Mouse (Mus musculus) embryonic facial prominence, embryonic 15.5 days (tissue): Measurements from ENCODE around the gene Mon2. TPM values are rescaled to one million over a fixed set of nuclear protein-coding genes. Genes with fewer than 3 reads are reported as not detected.

Source experiments
- ATAC-seq: fragments of 200-750 bp; cut with Nextera tagmentation; 2 replicates; pipeline ENCODE4 v1.8.0; 2017; ENCODE audit warnings: low read depth, moderate TSS enrichment; ENCODE audit not compliant: insufficient number of reproducible peaks, low FRiP score, low TSS enrichment
- H3K27ac ChIP-seq: fragments of 300-500 bp; sonication (generic); replicated peaks from 2 replicates; pipeline ENCODE4 v1.5.1; 2015; ENCODE audit warnings: mild to moderate bottlenecking, inconsistent platforms
- H3K27me3 ChIP-seq: fragments of 300-500 bp; sonication (generic); 2 replicates; pipeline ENCODE4 v1.6.1; 2015; ENCODE audit warnings: inconsistent platforms
- H3K36me3 ChIP-seq: fragments of 300-500 bp; sonication (generic); 2 replicates; pipeline ENCODE4 v1.6.1; 2015; ENCODE audit warnings: mild to moderate bottlenecking, inconsistent platforms
- H3K4me1 ChIP-seq: fragments of 300-500 bp; sonication (generic); 2 replicates; pipeline ENCODE4 v1.6.1; 2015; ENCODE audit warnings: inconsistent platforms
- H3K4me2 ChIP-seq: fragments of 300-500 bp; sonication (generic); replicated peaks from 2 replicates; pipeline ENCODE4 v1.6.1; 2015; ENCODE audit warnings: mild to moderate bottlenecking, inconsistent platforms
- H3K4me3 ChIP-seq: fragments of 300-500 bp; sonication (generic); replicated peaks from 2 replicates; pipeline ENCODE4 v1.5.1; 2015; ENCODE audit warnings: mild to moderate bottlenecking, inconsistent platforms
- H3K9ac ChIP-seq: fragments of 300-500 bp; sonication (generic); 2 replicates; pipeline ENCODE4 v1.6.1; 2015; ENCODE audit warnings: inconsistent platforms
- H3K9me3 ChIP-seq: fragments of 300-500 bp; sonication (generic); replicated peaks from 2 replicates; pipeline ENCODE4 v1.6.1; 2016; ENCODE audit warnings: inconsistent platforms
- WGBS: fragments of 180-500 bp; shearing (Covaris S2); methylation state at CpG from one replicate; pipeline ENCODE4 v1.1.7; 2015; 5-methylcytosine and 5-hydroxymethylcytosine counted together
- polyA plus RNA-seq: library from polyadenylated mRNA; unstranded; fragments of >200 nt; fragmentation: Nextera tagmentation; extraction: Ambion mirVana; gene quantifications from 2 replicates; pipeline ENCODE4 v1.2.1, GENCODE M21; 2015

The Mon2 gene
- polyA plus RNA-seq: 32.2 and 35.3 TPM in 2 replicates

GRCm38 (mm10) chr10:123076245-123077023 lies at the start of gene Mon2:
Gene Mon2, minus strand, starts transcription at chr10:123076505.
- Histone ChIP-seq H3K4me1 (peaks cover 9% of the 10 kb centered on the region), H3K27ac (peak within 1 kb of the TSS; percentile 75; the same call in 1 of the 2 replicates), H3K9me3 (no peaks in the 10 kb centered on the region), H3K9ac (peak within 1 kb of the TSS; percentile 80), H3K4me3 (peak within 1 kb of the TSS; percentile 96), H3K36me3 (peaks cover 14% of the 10 kb centered on the region; the same call in 1 of the 2 replicates), H3K27me3 (no peaks in the 10 kb centered on the region), H3K4me2 (peak within 1 kb of the TSS; percentile 63)
- under 1% methylated on average over 57 of the region's 58 CpGs for WGBS
- ATAC-seq: peak; percentile 99

GRCm38 (mm10) chr10:123120666-123121392 lies 44.5 kb upstream of the Mon2 start:
- no peak overlapping the region for H3K9ac ChIP-seq
- no peaks in the 10 kb centered on the region for H3K9me3 ChIP-seq
- no peaks in the 10 kb centered on the region for H3K27me3 ChIP-seq
- ATAC-seq: no peak
- no peak overlapping the region for H3K4me2 ChIP-seq
- no peak overlapping the region for H3K4me3 ChIP-seq
- 93% methylated on average over 14 of the region's 14 CpGs for WGBS
- H3K36me3 ChIP-seq: peaks cover 75% of the 10 kb centered on the region
- no peaks in the 10 kb centered on the region for H3K4me1 ChIP-seq
- no peak overlapping the region for H3K27ac ChIP-seq

DNA sequence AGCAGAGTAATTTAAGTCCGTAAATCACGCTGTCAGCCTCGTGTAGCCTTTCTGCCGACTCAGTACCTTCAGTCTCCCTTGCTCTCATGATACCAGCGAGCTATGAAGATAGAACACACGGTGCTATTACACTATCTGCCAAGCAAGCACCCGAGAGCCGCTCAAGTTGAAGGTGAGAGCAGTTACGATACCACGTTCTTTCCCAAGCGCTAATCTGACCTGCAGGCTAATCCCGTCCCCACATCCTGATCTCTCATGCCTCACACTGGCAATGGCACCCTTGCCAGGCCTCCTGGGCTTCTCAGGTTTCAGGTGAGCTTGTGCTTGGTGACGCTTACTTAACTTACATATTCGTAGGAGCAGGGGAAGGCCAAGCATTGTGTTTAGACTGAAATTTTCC lies 40.6 kb upstream of the Mon2 start:
- Histone ChIP-seq H3K27me3 (no peaks in the 10 kb centered on the region), H3K27ac (no peak overlapping the region), H3K9ac (no peak overlapping the region), H3K4me1 (no peaks in the 10 kb centered on the region), H3K4me3 (no peak overlapping the region), H3K4me2 (no peak overlapping the region), H3K9me3 (no peaks in the 10 kb centered on the region), H3K36me3 (peaks cover 68% of the 10 kb centered on the region)
- ATAC-seq: no peak
- WGBS: 80% methylated on average over 14 of the region's 14 CpGs

DNA sequence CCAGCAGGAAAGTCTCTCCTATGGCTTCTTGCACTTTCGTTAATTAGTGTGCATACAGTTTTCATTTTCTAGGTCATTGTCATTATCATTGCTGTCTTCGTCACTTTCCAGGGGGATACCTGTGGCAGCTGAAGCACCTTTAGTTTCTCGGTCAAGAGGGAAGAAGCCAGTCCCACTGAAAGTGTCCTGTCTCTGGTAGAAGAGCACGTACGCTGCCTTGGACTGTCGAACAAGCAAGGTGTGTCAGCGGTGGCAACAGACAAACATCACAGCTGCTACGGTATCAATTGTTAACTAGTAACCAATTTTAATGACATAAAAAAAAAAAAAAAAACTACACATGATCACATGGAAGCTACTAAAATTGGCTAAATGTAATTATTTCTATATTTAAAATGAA lies 37.2 kb upstream of the Mon2 start:
- H3K36me3 ChIP-seq: peaks cover 43% of the 10 kb centered on the region
- H3K27me3 ChIP-seq: no peaks in the 10 kb centered on the region
- no peak overlapping the region for H3K4me3 ChIP-seq
- no peak overlapping the region for H3K4me2 ChIP-seq
- H3K9ac ChIP-seq: no peak overlapping the region
- WGBS: 92% methylated on average over 8 of the region's 8 CpGs
- no peaks in the 10 kb centered on the region for H3K9me3 ChIP-seq
- no peak for ATAC-seq
- no peak overlapping the region for H3K27ac ChIP-seq
- H3K4me1 ChIP-seq: no peaks in the 10 kb centered on the region

GRCm38 (mm10) chr10:123112787-123113168 lies 36.5 kb upstream of the Mon2 start:
- H3K4me2 ChIP-seq: no peak overlapping the region
- no peak for ATAC-seq
- H3K36me3 ChIP-seq: peaks cover 42% of the 10 kb centered on the region
- no peaks in the 10 kb centered on the region for H3K27me3 ChIP-seq
- H3K4me1 ChIP-seq: no peaks in the 10 kb centered on the region
- H3K27ac ChIP-seq: no peak overlapping the region
- no peaks in the 10 kb centered on the region for H3K9me3 ChIP-seq
- H3K9ac ChIP-seq: no peak overlapping the region
- 91% methylated on average over 9 of the region's 9 CpGs for WGBS
- no peak overlapping the region for H3K4me3 ChIP-seq

GRCm38 (mm10) chr10:123112056-123112786 lies 35.9 kb upstream of the Mon2 start:
- H3K4me1 ChIP-seq: no peaks in the 10 kb centered on the region
- H3K9ac ChIP-seq: no peak overlapping the region
- WGBS: 81% methylated on average over 11 of the region's 11 CpGs
- no peak overlapping the region for H3K4me3 ChIP-seq
- no peak overlapping the region for H3K27ac ChIP-seq
- no peaks in the 10 kb centered on the region for H3K27me3 ChIP-seq
- no peak for ATAC-seq
- H3K36me3 ChIP-seq: peaks cover 37% of the 10 kb centered on the region
- H3K9me3 ChIP-seq: no peaks in the 10 kb centered on the region
- H3K4me2 ChIP-seq: no peak overlapping the region

DNA sequence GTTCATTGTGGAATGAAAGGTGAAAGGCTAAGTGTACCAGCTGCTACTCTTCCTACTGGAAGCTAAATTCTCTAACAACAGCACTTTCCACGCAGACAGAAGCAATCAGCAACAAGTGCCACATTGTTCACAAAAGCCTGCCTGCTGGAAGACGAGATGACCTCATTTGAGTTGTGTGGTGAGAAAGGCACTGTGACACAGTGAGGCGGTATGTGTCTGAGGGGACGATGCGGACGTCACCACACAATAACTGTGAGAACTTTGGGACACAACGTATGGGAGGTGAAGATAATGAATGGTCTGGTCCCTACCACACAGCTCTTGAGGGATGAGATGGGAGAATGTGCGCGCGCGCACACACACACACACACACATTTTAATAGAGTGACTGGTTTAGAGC lies 34.2 kb upstream of the Mon2 start:
- 79% methylated on average over 11 of the region's 11 CpGs for WGBS
- no peak for ATAC-seq

DNA sequence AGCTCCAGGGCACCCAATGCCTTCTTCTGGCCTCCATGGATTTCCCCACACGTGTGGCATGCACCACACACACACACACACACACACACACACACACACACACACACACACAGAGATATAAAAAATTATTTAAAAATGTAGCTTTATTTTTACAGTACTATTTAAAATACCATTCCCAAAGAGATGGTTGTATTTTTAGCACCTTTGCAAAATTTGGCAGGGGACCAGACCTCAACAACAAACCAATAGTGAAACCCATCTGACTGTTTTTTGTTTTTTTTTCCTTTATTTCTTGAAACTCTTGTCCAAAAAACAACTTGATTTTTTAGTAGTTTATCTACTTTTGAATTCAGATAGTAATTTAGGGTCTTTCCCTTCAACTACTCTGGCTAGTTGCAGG lies 32.2 kb upstream of the Mon2 start:
- ATAC-seq: no peak
- Histone ChIP-seq H3K9me3 (no peaks in the 10 kb centered on the region), H3K27ac (no peak overlapping the region), H3K4me2 (no peak overlapping the region), H3K4me3 (no peak overlapping the region), H3K36me3 (peaks cover 9% of the 10 kb centered on the region), H3K9ac (no peak overlapping the region), H3K4me1 (no peaks in the 10 kb centered on the region), H3K27me3 (no peaks in the 10 kb centered on the region)
- WGBS: 87% methylated on average over 1 of the region's 1 CpGs

More for the DNA sequence above, 34.2 kb upstream of the Mon2 start:
- Histone ChIP-seq H3K9ac (no peak overlapping the region), H3K4me1 (no peaks in the 10 kb centered on the region), H3K9me3 (no peaks in the 10 kb centered on the region), H3K4me3 (no peak overlapping the region), H3K27me3 (no peaks in the 10 kb centered on the region), H3K4me2 (no peak overlapping the region), H3K36me3 (peaks cover 22% of the 10 kb centered on the region), H3K27ac (no peak overlapping the region)

- no peak for ATAC-seq
- Histone ChIP-seq H3K27ac (no peak overlapping the region), H3K27me3 (no peaks in the 10 kb centered on the region), H3K4me2 (no peak overlapping the region), H3K36me3 (peaks cover 6% of the 10 kb centered on the region; the same call in 1 of the 2 replicates), H3K9me3 (no peaks in the 10 kb centered on the region), H3K9ac (no peak overlapping the region), H3K4me3 (no peak overlapping the region), H3K4me1 (no peaks in the 10 kb centered on the region)
- WGBS: 68% methylated on average over 5 of the region's 5 CpGs
These were observed 31.8 kb upstream of the Mon2 start for GRCm38 (mm10) chr10:123108121-123108520.

DNA sequence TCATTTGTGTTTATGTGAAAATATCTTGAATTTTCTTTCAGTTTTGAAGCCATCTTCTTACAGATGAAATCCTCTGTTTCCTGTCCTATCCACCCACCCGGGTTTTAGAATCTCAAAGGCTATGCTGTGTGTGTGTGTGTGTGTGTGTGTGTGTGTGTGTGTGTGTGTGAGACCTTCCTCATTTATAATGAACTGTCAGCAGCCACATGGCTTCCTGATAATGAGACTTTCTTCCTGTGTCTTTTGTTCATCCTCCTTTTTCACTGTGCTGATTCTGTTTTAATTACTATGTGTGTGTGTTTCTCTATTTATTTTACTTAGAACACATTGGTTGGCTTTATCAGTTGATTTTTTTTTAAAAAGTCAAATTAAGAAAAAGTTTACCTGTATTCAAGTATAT lies 25.0 kb upstream of the Mon2 start:
- Histone ChIP-seq H3K27ac (no peak overlapping the region), H3K4me1 (no peaks in the 10 kb centered on the region), H3K4me3 (no peak overlapping the region), H3K4me2 (no peak overlapping the region), H3K27me3 (no peaks in the 10 kb centered on the region), H3K9me3 (no peaks in the 10 kb centered on the region), H3K36me3 (no peaks in the 10 kb centered on the region), H3K9ac (no peak overlapping the region)
- 68% methylated on average over 1 of the region's 1 CpGs for WGBS
- no peak for ATAC-seq

DNA sequence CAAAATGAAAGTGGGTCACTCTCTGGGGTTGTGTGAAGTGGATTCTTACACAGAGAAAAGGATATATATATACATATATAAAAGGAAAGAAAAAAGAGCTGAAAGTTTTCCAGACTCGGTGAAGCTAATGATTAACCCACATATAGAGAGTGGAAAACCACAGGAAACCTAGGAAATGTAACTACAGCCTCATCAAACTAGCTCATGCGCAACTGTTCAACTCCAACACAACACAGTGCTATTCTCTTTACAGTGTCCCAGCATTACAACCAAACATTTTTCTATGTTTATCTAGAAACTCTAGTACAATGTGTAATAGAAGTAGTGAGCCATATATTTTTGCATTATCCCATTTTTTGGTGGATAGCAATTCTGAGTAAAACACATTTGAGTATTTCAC lies 24.3 kb upstream of the Mon2 start:
- no peak overlapping the region for H3K27ac ChIP-seq
- no peak for ATAC-seq
- no peaks in the 10 kb centered on the region for H3K4me1 ChIP-seq
- H3K27me3 ChIP-seq: no peaks in the 10 kb centered on the region
- H3K4me2 ChIP-seq: no peak overlapping the region
- H3K9ac ChIP-seq: no peak overlapping the region
- no peaks in the 10 kb centered on the region for H3K36me3 ChIP-seq
- H3K4me3 ChIP-seq: no peak overlapping the region
- WGBS: 83% methylated on average over 2 of the region's 2 CpGs
- H3K9me3 ChIP-seq: no peaks in the 10 kb centered on the region
